Mouse (Mus musculus): ENCODE results near the gene Olfr1412.

Gene Olfr1412

DNA sequence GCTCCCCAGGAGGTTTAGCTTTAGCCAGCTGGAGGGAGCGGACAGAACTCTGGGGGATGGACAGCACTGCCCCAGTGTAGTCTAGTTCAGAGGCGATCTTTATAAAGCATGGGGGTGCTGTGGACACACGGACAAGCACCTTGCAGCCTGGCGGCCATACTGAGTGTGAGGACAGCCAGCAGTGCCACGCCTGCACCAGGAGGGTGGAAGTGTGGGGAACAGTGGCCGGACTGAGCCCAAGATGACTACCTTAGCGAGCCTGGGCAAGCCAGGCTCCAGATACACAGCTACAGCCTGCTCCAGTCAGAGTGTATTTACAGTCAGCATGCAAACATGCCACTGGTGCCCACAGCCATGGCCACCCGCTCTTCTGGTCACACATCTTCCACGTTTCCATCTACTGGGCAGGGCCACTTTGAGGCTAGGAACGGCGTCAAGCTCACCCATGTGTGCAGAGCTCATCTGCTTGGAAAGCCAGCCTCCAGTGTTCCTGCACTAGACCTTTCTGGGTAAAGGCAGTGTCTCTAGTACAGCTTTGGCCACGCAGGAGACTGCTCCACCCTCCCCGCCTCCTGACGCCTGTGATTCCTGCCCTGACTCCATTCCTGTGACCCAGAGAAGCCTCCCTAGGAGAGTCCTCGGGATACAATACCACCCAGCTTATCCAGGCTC, 52.1 kb downstream of the Olfr1412 start:
- ATAC-seq (ENCODE audit: low TSS enrichment), result no peak

- peak; percentile 75 for ATAC-seq (ENCODE audit: low TSS enrichment)
Measured at GRCm38 (mm10) chr1:92638181-92638580, 52.6 kb downstream of the Olfr1412 start.

DNA sequence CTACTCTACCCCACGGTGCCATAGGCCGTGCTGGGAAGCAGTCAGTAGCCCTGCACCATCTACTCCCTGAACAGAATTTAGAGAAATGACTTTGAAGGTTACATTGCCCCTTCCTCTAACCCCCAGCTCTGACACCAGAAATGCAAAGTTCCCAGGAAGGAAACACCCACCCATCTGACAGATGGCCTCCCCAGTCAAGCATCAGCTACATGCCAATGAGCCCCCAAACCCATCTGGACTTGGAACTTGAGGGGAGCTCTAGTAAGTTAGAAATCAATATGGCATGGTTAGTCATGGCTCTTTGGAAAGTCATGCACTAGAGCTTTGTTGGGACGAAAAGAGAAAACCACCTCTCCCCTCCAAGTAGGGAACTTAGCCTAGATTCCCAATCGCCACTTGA, 53.2 kb downstream of the Olfr1412 start:
- ATAC-seq (ENCODE audit: low TSS enrichment), result no peak

- ATAC-seq (ENCODE audit: low TSS enrichment), result no peak
Measured at GRCm38 (mm10) chr1:92640393-92640792, 54.8 kb downstream of the Olfr1412 start.

Data from frontal cortex, adult (tissue).